Mouse (Mus musculus): ENCODE measurements at regions not wholly inside any gene's neighbourhood (a gene's known extent, or its start where the extent isn't known, plus 50 kb on each side); places are given as distances from the start of the nearest gene placed in this dataset.

DNA sequence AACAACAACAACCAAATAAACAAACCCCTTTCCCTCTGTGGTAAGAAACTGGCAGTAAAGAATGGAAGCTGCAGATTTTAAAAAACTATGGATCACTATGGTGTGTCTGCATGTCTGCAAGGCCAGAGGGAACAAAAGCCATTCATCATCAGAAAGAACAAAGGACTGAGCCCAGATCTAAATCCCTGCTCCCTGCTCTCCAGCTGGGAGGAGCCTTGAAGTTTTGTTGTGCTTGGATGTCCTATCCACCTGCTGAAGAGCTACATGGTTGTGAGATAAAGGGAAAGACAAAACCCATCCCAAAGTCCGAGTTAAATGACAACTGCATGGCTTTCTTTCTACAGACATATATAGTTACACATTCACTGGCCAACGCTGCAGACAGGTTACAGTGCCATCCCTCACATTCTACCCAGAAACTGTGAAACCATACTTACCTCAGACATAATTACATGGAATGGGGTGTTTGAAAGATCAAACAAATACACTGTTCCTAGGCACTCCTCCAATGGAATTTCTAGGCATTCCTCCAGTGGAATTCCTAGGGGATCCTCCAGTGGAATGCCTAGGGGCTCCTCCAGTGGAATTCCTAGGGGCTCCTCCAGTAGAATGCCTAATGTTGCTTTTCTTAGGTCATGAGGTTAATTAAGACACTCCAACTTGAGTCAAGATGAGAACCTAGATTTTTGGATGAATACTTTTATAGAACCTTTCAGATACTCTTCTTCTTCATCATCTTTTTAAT is 2054.2 kb downstream of the A830018L16Rik start:
- DNase-seq (ENCODE audit: low spot score) (no peak), ATAC-seq (ENCODE audit: low FRiP score, low TSS enrichment) (no peak)
- TF ChIP-seq EP300 (optimal IDR thresholded peaks at IDR 0.05) = no peak
- TF ChIP-seq CTCF (IDR thresholded peaks at IDR 0.05; ENCODE audit: low read depth) = no peak
- 46% methylated on average over 2 of the region's 2 CpGs for WGBS
- Histone ChIP-seq H3K9me3 (ENCODE audit: control insufficient read depth, low read length) (no peaks in the 10 kb centered on the region), H3K36me3 (ENCODE audit: control insufficient read depth, insufficient read depth, low read length) (no peaks in the 10 kb centered on the region), H3K4me1 (replicated peaks; ENCODE audit: control insufficient read depth, insufficient read depth) (no peaks in the 10 kb centered on the region), H3K27ac (replicated peaks) (no peak overlapping the region), H3K27me3 (ENCODE audit: control insufficient read depth, insufficient read depth, low read length) (no peaks in the 10 kb centered on the region), H3K4me2 (replicated peaks; ENCODE audit: low read depth) (no peak overlapping the region), H3K9ac (ENCODE audit: low read length) (no peak overlapping the region), H3K4me3 (ENCODE audit: low read depth, low read length) (no peak overlapping the region)

- no peaks in the 10 kb centered on the region for H3K36me3 ChIP-seq (ENCODE audit: control insufficient read depth, insufficient read depth, low read length)
- H3K9me3 ChIP-seq (ENCODE audit: control insufficient read depth, low read length) = no peaks in the 10 kb centered on the region
- no peak overlapping the region for H3K9ac ChIP-seq (ENCODE audit: low read length)
- H3K27me3 ChIP-seq (ENCODE audit: control insufficient read depth, insufficient read depth, low read length) = no peaks in the 10 kb centered on the region
- WGBS = 34% methylated on average over 16 of the region's 16 CpGs
- H3K4me2 ChIP-seq (replicated peaks; ENCODE audit: low read depth) = peak overlapping the region; percentile 26; the same call in 1 of the 2 replicates
- no peak overlapping the region for H3K27ac ChIP-seq (replicated peaks)
- DNase-seq (ENCODE audit: low spot score) (no peak), ATAC-seq (ENCODE audit: low FRiP score, low TSS enrichment) (no peak)
- TF ChIP-seq CTCF (IDR thresholded peaks at IDR 0.05; ENCODE audit: low read depth) (no peak), EP300 (optimal IDR thresholded peaks at IDR 0.05) (no peak)
- H3K4me1 ChIP-seq (replicated peaks; ENCODE audit: control insufficient read depth, insufficient read depth) = no peaks in the 10 kb centered on the region
- no peak overlapping the region for H3K4me3 ChIP-seq (ENCODE audit: low read depth, low read length)
Measured at GRCm38 (mm10) chr1:13494727-13495404, 2081.0 kb downstream of the A830018L16Rik start.

DNA sequence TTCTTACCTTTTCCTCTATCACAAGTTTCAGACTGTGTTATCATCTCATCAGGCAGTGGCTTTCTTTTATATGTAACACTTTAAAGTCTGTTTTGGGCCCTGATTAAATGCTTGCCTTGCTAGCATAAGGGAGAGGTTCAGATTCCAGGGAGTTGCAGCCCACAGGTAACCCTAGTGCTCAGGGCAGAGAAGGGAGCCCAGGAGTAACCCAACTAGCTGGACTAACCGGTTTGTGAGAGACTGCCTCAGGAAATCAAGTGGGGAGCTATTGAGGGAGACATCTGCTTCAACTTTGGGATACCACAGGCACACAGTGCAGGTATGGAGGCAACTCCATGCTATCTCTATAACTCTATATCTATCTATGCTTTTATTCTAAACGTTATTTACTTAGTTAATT is 2082.5 kb downstream of the A830018L16Rik start:
- ATAC-seq (ENCODE audit: low FRiP score, low TSS enrichment) (peak; percentile 53; the same call in 1 of the 2 replicates), DNase-seq (ENCODE audit: low spot score) (peak; percentile 23)
- WGBS = 16% methylated on average over 2 of the region's 2 CpGs
- H3K4me3 ChIP-seq (ENCODE audit: low read depth, low read length) = no peak overlapping the region
- no peak overlapping the region for H3K27ac ChIP-seq (replicated peaks)
- no peaks in the 10 kb centered on the region for H3K4me1 ChIP-seq (replicated peaks; ENCODE audit: control insufficient read depth, insufficient read depth)
- no peak overlapping the region for H3K4me2 ChIP-seq (replicated peaks; ENCODE audit: low read depth)
- TF ChIP-seq EP300 (optimal IDR thresholded peaks at IDR 0.05) (no peak), CTCF (IDR thresholded peaks at IDR 0.05; ENCODE audit: low read depth) (no peak)
- no peaks in the 10 kb centered on the region for H3K36me3 ChIP-seq (ENCODE audit: control insufficient read depth, insufficient read depth, low read length)
- H3K27me3 ChIP-seq (ENCODE audit: control insufficient read depth, insufficient read depth, low read length) = no peaks in the 10 kb centered on the region
- H3K9ac ChIP-seq (ENCODE audit: low read length) = no peak overlapping the region
- no peaks in the 10 kb centered on the region for H3K9me3 ChIP-seq (ENCODE audit: control insufficient read depth, low read length)

- no peaks in the 10 kb centered on the region for H3K27me3 ChIP-seq (ENCODE audit: control insufficient read depth, insufficient read depth, low read length)
- no peak overlapping the region for H3K27ac ChIP-seq (replicated peaks)
- no peak overlapping the region for H3K9ac ChIP-seq (ENCODE audit: low read length)
- H3K4me3 ChIP-seq (ENCODE audit: low read depth, low read length) = no peak overlapping the region
- H3K36me3 ChIP-seq (ENCODE audit: control insufficient read depth, insufficient read depth, low read length) = no peaks in the 10 kb centered on the region
- 28% methylated on average over 5 of the region's 5 CpGs for WGBS
- no peaks in the 10 kb centered on the region for H3K9me3 ChIP-seq (ENCODE audit: control insufficient read depth, low read length)
- ATAC-seq (ENCODE audit: low FRiP score, low TSS enrichment) (no peak), DNase-seq (ENCODE audit: low spot score) (peak; percentile 44)
- no peak for TF ChIP-seq EP300 (optimal IDR thresholded peaks at IDR 0.05)
- TF ChIP-seq CTCF (IDR thresholded peaks at IDR 0.05; ENCODE audit: low read depth) = peak; percentile 79
- no peaks in the 10 kb centered on the region for H3K4me1 ChIP-seq (replicated peaks; ENCODE audit: control insufficient read depth, insufficient read depth)
- no peak overlapping the region for H3K4me2 ChIP-seq (replicated peaks; ENCODE audit: low read depth)
Measured at GRCm38 (mm10) chr1:13500456-13500855, 2086.6 kb downstream of the A830018L16Rik start.

DNA sequence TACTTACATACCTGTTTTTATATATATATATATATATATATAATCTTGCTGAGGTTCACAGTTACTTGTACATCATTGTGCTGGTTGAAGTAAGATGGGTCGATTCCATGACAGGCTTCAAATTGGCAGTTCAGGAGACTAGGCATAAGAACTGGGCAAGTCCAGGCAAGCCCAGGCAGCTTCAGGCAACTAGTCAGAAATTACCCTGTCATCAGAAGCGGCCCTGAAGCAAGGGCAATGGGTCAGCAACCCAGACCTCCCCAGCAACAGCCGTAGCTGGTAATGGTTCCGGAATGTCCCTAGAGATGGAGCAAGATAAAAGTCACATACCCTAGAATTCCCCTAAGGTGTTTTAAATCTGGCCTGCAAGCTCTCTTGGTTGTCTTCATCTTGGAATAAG is 2088.0 kb downstream of the A830018L16Rik start:
- no peak for DNase-seq (ENCODE audit: low spot score)
- WGBS = 76% methylated on average over 4 of the region's 4 CpGs
- H3K4me1 ChIP-seq (replicated peaks; ENCODE audit: control insufficient read depth, insufficient read depth) = no peaks in the 10 kb centered on the region
- H3K4me3 ChIP-seq (ENCODE audit: low read depth, low read length) = no peak overlapping the region
- TF ChIP-seq EP300 (optimal IDR thresholded peaks at IDR 0.05) (no peak), CTCF (IDR thresholded peaks at IDR 0.05; ENCODE audit: low read depth) (no peak)
- H3K9me3 ChIP-seq (ENCODE audit: control insufficient read depth, low read length) = no peaks in the 10 kb centered on the region
- no peaks in the 10 kb centered on the region for H3K27me3 ChIP-seq (ENCODE audit: control insufficient read depth, insufficient read depth, low read length)
- H3K36me3 ChIP-seq (ENCODE audit: control insufficient read depth, insufficient read depth, low read length) = no peaks in the 10 kb centered on the region
- H3K27ac ChIP-seq (replicated peaks) = no peak overlapping the region
- H3K9ac ChIP-seq (ENCODE audit: low read length) = no peak overlapping the region
- H3K4me2 ChIP-seq (replicated peaks; ENCODE audit: low read depth) = no peak overlapping the region
- no peak for ATAC-seq (ENCODE audit: low FRiP score, low TSS enrichment)

GRCm38 (mm10) chr1:13513761-13514160 is 2099.9 kb downstream of the A830018L16Rik start:
- Histone ChIP-seq H3K4me1 (replicated peaks; ENCODE audit: control insufficient read depth, insufficient read depth) (no peaks in the 10 kb centered on the region), H3K27me3 (ENCODE audit: control insufficient read depth, insufficient read depth, low read length) (no peaks in the 10 kb centered on the region), H3K27ac (replicated peaks) (no peak overlapping the region), H3K4me3 (ENCODE audit: low read depth, low read length) (no peak overlapping the region), H3K36me3 (ENCODE audit: control insufficient read depth, insufficient read depth, low read length) (no peaks in the 10 kb centered on the region), H3K9ac (ENCODE audit: low read length) (no peak overlapping the region), H3K9me3 (ENCODE audit: control insufficient read depth, low read length) (no peaks in the 10 kb centered on the region), H3K4me2 (replicated peaks; ENCODE audit: low read depth) (no peak overlapping the region)
- 89% methylated on average over 11 of the region's 11 CpGs for WGBS
- ATAC-seq (ENCODE audit: low FRiP score, low TSS enrichment) = no peak
- DNase-seq (ENCODE audit: low spot score) = no peak
- TF ChIP-seq EP300 (optimal IDR thresholded peaks at IDR 0.05) (no peak), CTCF (IDR thresholded peaks at IDR 0.05; ENCODE audit: low read depth) (no peak)

All from stomach, postnatal 0 days (tissue).